ENCODE assay signal across 12 mouse cellular contexts in genomic region chr7:129650717-129651116, GRCm38 (mm10). TPM values are rescaled to one million over a fixed set of nuclear protein-coding genes. Genes with fewer than 3 reads are reported as not detected.
A peak's percentile ranks its signal among the peaks of the same experiment; 100 is the strongest.
DNase-seq lines count a peak whose midpoint lies in the region; ATAC-seq lines count a peak whose summit lies in the region.
"Had no signal": no experiment of that assay in that cellular context is flagged by ENCODE, and none has a peak within 500 bp of the region (broad histone marks: within the 10 kb centered on the region; RNA-seq: fewer than 3 reads in every experiment).

No protein-coding gene starts in this region.

- WGBS in heart, embryonic 15.5 days, result 49% methylated on average over 5 of the region's 5 CpGs
- WGBS in midbrain, embryonic 10.5 days, result 90% methylated on average over 5 of the region's 5 CpGs
- WGBS in midbrain, embryonic 15.5 days, result 76% methylated on average over 5 of the region's 5 CpGs
- WGBS in embryonic facial prominence, embryonic 15.5 days, result 66% methylated on average over 5 of the region's 5 CpGs
- 86% methylated on average over 5 of the region's 5 CpGs for WGBS in stomach, embryonic 15.5 days

- peaks cover 22% of the 10 kb centered on the region for H3K4me1 ChIP-seq in heart, embryonic 15.5 days (replicated peaks)
- peaks cover 51% of the 10 kb centered on the region for H3K4me1 ChIP-seq in midbrain, embryonic 10.5 days
- H3K4me1 ChIP-seq in midbrain, embryonic 15.5 days, result peaks cover 17% of the 10 kb centered on the region
- H3K4me1 ChIP-seq in embryonic facial prominence, embryonic 15.5 days, result peaks cover 36% of the 10 kb centered on the region
- H3K4me1 ChIP-seq in stomach, embryonic 15.5 days, result peaks cover 20% of the 10 kb centered on the region

- no peak overlapping the region for H3K9ac ChIP-seq in heart, embryonic 15.5 days
- H3K9ac ChIP-seq in midbrain, embryonic 15.5 days, result no peak overlapping the region
- no peak overlapping the region for H3K9ac ChIP-seq in embryonic facial prominence, embryonic 15.5 days
- no peak overlapping the region for H3K9ac ChIP-seq in stomach, embryonic 15.5 days
- H3K9ac ChIP-seq: liver, embryonic 15.5 days had no signal

- 0 out of 2 replicates have a peak overlapping the region, but pooled peaks have one; percentile 3 for H3K27ac ChIP-seq in heart, embryonic 15.5 days
- H3K27ac ChIP-seq in midbrain, embryonic 10.5 days (replicated peaks), result 0 out of 2 replicates have a peak overlapping the region, but pooled peaks have one; percentile 6
- H3K27ac ChIP-seq in midbrain, embryonic 15.5 days, result no peak overlapping the region
- peak overlapping the region; percentile 83 for H3K27ac ChIP-seq in embryonic facial prominence, embryonic 15.5 days (replicated peaks)
- peak overlapping the region; percentile 37 for H3K27ac ChIP-seq in stomach, embryonic 15.5 days
- H3K27ac ChIP-seq: liver, embryonic 15.5 days had no signal

- peak; percentile 47; the same call in 1 of the 2 replicates for ATAC-seq in heart, embryonic 15.5 days (replicated peaks; ENCODE audit: insufficient number of reproducible peaks, insufficient read depth, low FRiP score, low read depth)
- ATAC-seq in midbrain, embryonic 15.5 days (replicated peaks), result no peak
- no peak for ATAC-seq in embryonic facial prominence, embryonic 15.5 days (ENCODE audit: insufficient number of reproducible peaks, low FRiP score, low TSS enrichment, low read depth)
- no peak for ATAC-seq in stomach, embryonic 15.5 days (ENCODE audit: insufficient read depth, low FRiP score, low read depth)

- no peak overlapping the region for H3K4me3 ChIP-seq in heart, embryonic 15.5 days
- H3K4me3 ChIP-seq in midbrain, embryonic 10.5 days, result no peak overlapping the region
- no peak overlapping the region for H3K4me3 ChIP-seq in midbrain, embryonic 15.5 days
- H3K4me3 ChIP-seq in embryonic facial prominence, embryonic 15.5 days (replicated peaks), result no peak overlapping the region
- no peak overlapping the region for H3K4me3 ChIP-seq in stomach, embryonic 15.5 days (replicated peaks)
- H3K4me3 ChIP-seq: erythroblast, embryonic 14.5 days; liver, embryonic 15.5 days had no signal

- peaks cover 5% of the 10 kb centered on the region for H3K27me3 ChIP-seq in heart, embryonic 15.5 days
- H3K27me3 ChIP-seq in midbrain, embryonic 10.5 days (ENCODE audit: low read depth, poor library complexity, severe bottlenecking), result peaks cover 70% of the 10 kb centered on the region
- peaks cover 26% of the 10 kb centered on the region; the same call in 1 of the 2 replicates for H3K27me3 ChIP-seq in midbrain, embryonic 15.5 days (replicated peaks)
- no peaks in the 10 kb centered on the region for H3K27me3 ChIP-seq in embryonic facial prominence, embryonic 15.5 days
- H3K27me3 ChIP-seq in stomach, embryonic 15.5 days (replicated peaks), result no peaks in the 10 kb centered on the region
- H3K27me3 ChIP-seq: liver, embryonic 15.5 days had no signal

- intact Hi-C loops in heart, postnatal 25 days (cut with DNase I), result no loop called here

- H3K36me3 ChIP-seq in heart, embryonic 15.5 days, result no peaks in the 10 kb centered on the region
- no peaks in the 10 kb centered on the region for H3K36me3 ChIP-seq in midbrain, embryonic 10.5 days
- no peaks in the 10 kb centered on the region for H3K36me3 ChIP-seq in midbrain, embryonic 15.5 days (replicated peaks)
- no peaks in the 10 kb centered on the region for H3K36me3 ChIP-seq in embryonic facial prominence, embryonic 15.5 days
- no peaks in the 10 kb centered on the region for H3K36me3 ChIP-seq in stomach, embryonic 15.5 days
- H3K36me3 ChIP-seq: liver, embryonic 15.5 days had no signal

- H3K4me2 ChIP-seq in heart, embryonic 15.5 days, result no peak overlapping the region
- no peak overlapping the region for H3K4me2 ChIP-seq in midbrain, embryonic 15.5 days
- no peak overlapping the region for H3K4me2 ChIP-seq in embryonic facial prominence, embryonic 15.5 days (replicated peaks)
- H3K4me2 ChIP-seq in stomach, embryonic 15.5 days, result no peak overlapping the region
- H3K4me2 ChIP-seq: liver, embryonic 15.5 days had no signal

- H3K9me3 ChIP-seq in heart, embryonic 15.5 days (replicated peaks), result no peaks in the 10 kb centered on the region
- no peaks in the 10 kb centered on the region for H3K9me3 ChIP-seq in midbrain, embryonic 10.5 days (replicated peaks)
- no peaks in the 10 kb centered on the region for H3K9me3 ChIP-seq in midbrain, embryonic 15.5 days
- no peaks in the 10 kb centered on the region for H3K9me3 ChIP-seq in embryonic facial prominence, embryonic 15.5 days (replicated peaks)
- no peaks in the 10 kb centered on the region for H3K9me3 ChIP-seq in stomach, embryonic 15.5 days
- H3K9me3 ChIP-seq: liver, embryonic 15.5 days had no signal

- no peak for DNase-seq in heart, postnatal 25 days (ENCODE audit: low spot score)
- no peak for DNase-seq in midbrain, embryonic 10.5 days (ENCODE audit: low spot score)
- DNase-seq in layer of hippocampus, postnatal 10 days (ENCODE audit: low spot score in 2 of 2), result no peak
- DNase-seq: gastrocnemius, postnatal 14 days; kidney, adult 8-10 months; thymus, postnatal 25 days had no signal

RNA-seq across cellular contexts. Expression of gene Wdr11, which starts 59.1 kb away (rescaled TPM):
- polyA plus RNA-seq in heart, embryonic 15.5 days (2015; fragmentation: Nextera tagmentation; extraction: Ambion mirVana), result 20.7 and 27.1 TPM in 2 replicates
- total RNA-seq in heart, postnatal 25 days (2021), result 10 to 100 TPM; 20.8 to 23.2 TPM
- polyA plus RNA-seq in midbrain, embryonic 10.5 days (2016; fragmentation: Nextera tagmentation; extraction: Ambion mirVana), result 37.3 and 43.8 TPM in 2 replicates
- 37.1 and 40.3 TPM in 2 replicates for polyA plus RNA-seq in midbrain, embryonic 15.5 days (2015; fragmentation: Nextera tagmentation; extraction: Ambion mirVana)
- 35.8 and 36.7 TPM in 2 replicates for polyA plus RNA-seq in embryonic facial prominence, embryonic 15.5 days (2015; fragmentation: Nextera tagmentation; extraction: Ambion mirVana)
- polyA plus RNA-seq in stomach, embryonic 15.5 days (2015; fragmentation: Nextera tagmentation; extraction: Ambion mirVana), result 30.6 and 35.1 TPM in 2 replicates
- 10 to 100 TPM; 45.3 to 48.5 TPM for total RNA-seq in layer of hippocampus, postnatal 10 days (2021)
